Mouse (Mus musculus): ENCODE data around the gene Wwox.

GRCm38 (mm10) chr8:114941644-114942043 is 502.2 kb downstream of the Wwox start:
- TF ChIP-seq CHD2 (IDR thresholded peaks at IDR 0.05; ENCODE audit: low read depth, low read length) (no peak), ZNF384 (IDR thresholded peaks at IDR 0.05; ENCODE audit: low read depth, low read length) (no peak), HCFC1 (IDR thresholded peaks at IDR 0.05; ENCODE audit: borderline replicate concordance, insufficient read depth, low read length) (no peak), ZC3H11A (IDR thresholded peaks at IDR 0.05; ENCODE audit: borderline replicate concordance, low read depth, low read length) (no peak), MAFK (IDR thresholded peaks at IDR 0.05; ENCODE audit: insufficient read depth, low read depth, low read length) (no peak)

Data from ES-E14 (cell line).